Mouse (Mus musculus) CD4-positive helper T cell, adult 2 months (primary cell): ENCODE measurements around the gene Cog7.

Experiments
- DNase-seq: peaks from one replicate; pipeline ENCODE4 v3.0.0-alpha.2; 2012; ENCODE audit warnings: low read depth, missing footprints, low spot score

The Cog7 gene

DNA sequence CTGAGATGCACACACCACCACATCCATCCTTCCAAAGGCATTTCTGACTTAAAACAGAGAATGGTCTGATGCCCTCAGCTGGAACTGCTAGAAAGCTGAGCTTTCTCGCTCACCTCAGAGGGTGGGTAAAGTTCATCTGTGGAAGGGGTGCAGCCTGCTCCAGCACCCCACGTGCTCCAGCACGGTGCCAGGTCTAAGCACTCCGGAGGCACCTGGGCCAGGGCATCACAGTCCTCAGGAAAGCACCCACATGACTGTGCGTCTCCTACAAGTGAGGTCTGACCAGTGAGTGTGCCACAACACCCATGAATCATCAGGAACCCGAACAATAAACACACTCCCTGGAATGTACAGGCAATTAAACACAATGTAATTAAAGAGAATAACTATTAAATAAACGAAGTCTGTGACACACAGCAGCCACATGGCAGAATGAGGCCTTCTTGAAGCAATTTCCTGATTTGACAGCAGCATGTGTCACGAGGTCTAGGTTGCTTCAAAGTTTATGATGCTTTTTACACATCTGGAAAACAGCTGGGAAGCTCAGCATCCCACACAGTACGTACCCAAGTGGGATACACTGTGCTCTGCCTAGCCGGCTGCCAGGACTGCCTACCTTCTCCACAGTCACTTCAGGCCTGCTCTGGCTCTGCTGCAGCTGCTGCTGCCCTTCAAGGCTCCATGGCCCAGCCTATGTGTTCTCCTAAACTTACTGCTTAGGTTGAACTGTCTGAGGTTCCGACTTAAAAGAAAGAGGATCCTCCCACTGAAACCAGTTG lies 26.4 kb downstream of the Cog7 start:
- no peak for DNase-seq

DNA sequence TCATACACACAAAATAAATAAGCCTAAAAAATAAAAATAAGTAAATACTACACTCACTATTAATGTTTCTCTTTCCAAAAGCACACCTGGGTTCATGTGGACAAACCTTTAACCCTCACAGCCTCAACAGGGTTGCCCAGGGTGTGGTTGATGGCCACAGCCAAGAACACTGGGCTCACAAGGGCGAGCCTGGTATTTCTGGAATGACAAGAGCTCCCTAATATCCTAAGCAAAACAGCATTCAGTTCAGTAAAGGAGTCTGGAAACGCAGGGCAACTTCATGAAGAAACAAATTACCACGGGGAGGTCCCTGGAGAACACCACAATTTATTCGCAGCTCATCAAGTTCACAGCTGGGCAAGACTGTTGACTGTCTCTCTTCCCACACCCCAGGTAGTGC lies 34.0 kb downstream of the Cog7 start:
- no peak for DNase-seq

DNA sequence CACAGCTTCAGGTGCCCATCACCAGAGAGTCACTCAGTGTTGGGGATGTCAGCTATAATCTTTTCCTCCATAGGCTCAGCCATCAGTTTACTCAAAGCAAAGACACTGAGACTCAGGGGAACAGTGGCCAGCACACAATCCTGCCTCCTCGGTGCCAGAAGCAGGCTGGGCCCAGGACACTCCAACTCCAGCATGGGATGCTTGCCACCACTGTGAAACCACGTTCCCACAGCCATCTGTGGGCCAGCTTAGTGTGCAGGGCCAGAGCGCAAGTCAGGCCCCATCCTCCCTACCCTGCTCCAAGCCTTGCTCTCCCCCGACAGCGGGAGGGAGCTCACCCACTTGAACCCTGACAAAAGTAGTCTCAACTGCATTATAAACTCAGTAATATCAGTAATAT lies 35.3 kb downstream of the Cog7 start:
- no peak for DNase-seq

DNA sequence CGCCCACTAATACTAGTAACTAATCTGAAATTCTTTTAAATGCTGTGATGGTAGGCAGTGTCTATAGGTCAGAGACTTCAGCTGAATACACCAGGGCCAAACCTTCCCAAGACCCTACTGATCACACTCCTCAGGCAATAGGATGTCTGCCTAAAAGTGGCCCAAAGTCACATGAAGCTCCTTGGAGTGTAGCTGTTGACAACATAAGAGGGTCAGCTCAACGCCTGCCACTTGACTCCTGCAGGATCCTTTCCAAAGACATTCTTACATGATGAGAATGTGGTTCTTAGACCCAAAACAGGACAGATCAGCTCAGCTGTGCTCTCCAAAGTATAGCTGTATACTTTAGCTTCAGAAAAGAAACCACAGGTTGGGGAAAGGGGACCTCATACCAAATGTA lies 39.1 kb downstream of the Cog7 start:
- DNase-seq: no peak

DNA sequence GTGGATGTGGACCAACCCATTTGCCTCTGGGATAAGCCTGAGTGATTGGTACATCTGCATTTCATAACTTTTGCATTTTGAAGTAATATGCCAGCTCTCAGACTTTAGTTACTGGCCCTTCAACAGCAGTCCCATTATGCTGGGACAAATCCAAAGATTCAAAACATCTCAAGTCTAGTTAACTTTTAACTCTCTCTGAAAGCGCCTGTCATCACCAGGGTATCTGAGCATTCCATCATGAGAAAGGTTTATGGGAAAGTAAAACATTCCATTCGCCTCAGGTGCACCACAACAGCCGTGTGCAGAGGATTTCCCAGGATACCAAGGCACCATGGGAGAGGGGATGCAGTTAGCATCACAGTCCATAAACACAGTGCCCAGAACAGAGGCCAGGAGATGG lies 39.9 kb downstream of the Cog7 start:
- DNase-seq: no peak

DNA sequence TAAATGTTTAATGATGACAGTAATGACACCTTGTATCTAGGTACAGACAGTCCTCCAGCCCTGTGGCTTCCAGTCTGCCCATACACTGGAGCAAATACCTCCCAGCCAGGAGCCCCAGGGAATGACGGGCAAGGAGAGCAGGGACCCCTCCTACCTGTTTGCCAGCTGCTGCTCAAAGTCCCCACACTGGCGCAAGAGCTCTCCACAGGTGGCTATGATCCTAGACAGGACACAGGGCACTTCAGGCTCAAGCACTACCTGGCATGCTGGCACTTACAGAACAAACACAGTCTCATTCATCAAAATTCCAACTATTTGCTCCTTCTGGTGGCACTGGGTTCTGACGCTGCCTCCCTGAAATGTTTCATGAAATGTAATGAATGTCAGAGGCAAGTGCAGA lies 40.5 kb downstream of the Cog7 start:
- no peak for DNase-seq

DNA sequence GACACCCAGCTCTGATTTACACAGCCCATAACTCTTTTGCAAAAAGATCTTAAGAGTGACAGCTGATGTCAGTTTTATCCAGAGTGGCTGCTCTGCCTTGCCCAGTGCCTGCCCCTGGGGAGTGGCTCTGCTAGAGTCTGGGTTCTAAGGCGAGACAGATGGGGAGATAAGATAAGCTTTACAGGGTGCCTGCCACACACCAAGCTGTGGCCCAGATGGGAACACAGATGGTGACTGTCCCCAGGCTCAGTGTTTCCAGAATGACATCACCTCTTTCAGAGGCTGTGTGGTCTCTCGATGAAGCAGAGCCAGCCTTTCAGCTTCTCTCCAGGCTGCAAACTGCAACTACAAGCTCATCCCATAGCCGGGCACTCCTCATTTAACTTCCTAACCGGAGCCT lies 41.8 kb downstream of the Cog7 start:
- no peak for DNase-seq

DNA sequence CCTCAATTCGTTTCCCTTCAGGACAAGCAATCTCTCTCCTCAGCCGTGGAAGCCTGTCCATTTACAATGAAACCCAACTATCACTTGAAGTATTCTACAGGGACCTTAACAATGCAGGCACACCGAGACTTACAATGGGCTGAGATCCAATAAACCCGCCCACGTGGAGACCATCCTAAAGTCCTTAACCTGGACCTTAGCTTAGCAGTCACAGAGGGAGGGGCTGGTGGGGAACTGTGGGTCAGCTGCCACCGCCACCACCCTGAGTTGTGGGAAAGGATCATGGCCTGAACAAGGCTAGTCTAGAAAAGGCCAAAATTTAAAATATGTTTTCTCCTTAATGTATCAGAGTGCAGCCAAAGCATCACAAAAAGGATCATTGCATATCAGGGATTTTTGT lies 42.3 kb downstream of the Cog7 start:
- no peak for DNase-seq

DNA sequence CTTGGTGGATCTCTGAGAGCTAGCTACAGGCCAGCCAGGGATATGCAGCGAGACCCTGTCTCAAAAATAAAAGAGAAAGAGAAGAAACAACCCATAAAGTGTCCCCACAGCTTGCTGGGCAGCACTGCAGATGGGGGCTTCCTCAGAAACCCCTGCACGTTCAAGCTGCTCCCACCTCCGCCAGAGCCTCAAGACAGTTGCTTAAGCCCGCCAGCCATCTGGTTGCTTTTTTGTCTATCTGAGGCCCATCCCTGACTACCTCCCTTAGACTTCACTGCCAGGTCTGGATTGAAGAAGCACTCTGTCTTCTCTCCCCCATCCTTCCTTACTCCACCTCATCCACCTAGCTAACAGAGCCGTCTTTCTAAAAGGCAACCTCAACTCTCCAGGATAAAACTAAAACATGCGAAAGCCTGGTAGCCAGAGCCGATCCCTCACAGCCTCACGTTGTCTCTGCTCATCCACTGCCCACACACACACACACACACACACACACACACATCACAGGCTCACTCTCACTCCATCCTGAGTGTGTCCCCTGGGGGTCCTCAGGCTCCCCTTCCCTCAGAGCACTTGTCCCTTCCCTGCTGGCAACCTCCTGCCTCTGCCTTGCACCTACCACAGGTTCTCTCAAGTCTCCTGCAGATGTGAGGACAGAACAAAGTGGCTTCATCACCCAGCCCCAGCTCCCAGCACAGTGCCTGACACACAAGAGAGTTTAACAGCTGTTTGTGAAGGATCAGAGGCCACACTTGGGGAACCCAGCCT lies 43.2 kb downstream of the Cog7 start:
- DNase-seq: no peak

DNA sequence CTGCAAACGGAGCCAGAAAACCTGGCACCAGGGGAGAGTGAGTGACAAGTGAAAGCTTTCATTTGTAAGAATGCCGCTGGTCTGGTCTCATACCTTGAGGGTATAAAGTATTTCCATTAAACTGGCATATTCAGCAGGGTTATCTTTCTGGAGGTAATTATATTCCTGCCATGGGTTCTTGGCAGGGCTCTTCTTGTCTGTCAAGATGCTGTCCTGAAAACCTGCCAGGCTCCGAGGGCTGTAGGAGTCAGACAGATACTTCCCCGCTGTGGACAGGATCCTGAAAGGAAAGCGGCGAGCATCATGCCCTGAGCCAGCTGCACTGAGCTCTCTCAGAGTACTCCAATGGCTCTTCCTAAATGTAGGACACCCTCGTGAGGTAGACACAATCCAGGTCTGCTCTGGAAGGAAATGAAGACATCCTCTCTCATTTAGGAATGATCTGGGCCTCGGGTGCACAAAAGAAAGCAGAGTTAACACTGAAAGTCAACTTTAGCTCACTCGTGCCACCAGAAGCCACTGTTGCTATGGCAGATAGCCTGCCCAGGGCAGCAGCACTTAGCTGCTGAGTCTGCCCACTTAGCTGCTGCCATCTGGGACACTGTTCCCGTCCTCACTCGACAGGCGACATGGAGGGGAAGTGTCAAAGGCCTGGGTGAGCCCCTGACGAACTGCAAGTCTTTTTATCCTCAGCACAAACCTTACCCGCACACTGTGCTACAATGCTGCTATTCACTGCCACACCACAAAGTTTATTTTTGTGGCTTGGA lies 44.5 kb downstream of the Cog7 start:
- no peak for DNase-seq

DNA sequence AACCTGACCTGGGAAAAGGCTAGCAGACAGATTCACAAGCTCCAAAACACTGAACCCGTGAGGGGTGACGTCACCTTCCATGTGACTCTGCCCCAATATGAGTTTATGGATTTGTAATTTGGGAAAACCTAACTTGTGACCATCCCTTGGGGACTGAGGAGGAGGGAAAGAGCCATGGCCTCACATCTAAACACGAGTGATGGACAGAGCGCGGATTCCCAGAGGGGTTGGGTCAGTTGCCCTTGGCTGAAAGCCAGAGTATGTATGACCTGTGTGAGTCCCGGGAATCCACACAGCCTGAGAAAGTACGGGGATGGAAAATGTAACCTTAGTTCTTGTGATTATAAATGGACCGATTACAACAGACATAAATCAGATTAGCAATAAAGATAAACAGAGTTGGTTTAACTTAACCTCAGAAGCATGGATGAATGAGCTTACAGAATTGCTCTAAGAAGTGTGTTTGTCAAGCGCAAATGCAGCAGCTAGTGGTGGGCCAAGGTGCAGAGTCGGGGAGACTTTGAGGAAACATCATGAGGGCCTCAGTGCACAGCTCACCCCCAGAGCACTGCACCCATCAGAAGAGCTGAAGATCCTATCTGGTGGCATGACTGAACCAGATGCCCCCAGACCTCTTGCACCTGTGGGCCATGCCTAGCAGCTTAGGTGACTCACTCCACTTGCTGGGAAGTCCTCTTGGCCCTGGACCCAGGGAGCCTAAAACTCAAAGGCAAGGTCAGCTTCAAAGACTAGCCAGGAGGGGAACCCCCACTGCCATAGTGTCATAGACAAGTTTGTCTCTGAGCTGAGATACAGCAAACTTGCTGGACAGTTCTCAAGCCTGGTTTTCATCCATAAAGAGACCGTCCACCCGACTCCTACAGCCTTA lies 45.4 kb downstream of the Cog7 start:
- no peak for DNase-seq

DNA sequence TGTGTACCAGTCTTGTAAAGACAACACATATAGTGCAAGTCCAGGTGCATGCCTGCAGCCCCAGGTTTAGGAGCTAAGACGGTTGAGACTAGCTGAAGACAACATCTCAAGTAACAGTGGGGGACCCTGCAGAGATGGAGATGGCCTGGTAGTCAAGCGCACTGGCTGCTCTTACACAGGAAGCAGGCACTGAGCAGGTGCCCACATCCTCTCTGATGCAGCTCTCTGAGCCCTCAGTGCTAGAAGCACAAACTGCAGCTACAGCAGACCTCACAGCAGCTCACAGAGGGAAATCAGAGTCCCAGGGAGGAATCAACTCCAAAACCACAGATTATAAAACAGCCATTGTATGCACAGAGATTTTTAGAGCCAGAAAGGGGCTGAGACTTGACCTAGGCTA lies 47.2 kb downstream of the Cog7 start:
- DNase-seq: peak; percentile 51

DNA sequence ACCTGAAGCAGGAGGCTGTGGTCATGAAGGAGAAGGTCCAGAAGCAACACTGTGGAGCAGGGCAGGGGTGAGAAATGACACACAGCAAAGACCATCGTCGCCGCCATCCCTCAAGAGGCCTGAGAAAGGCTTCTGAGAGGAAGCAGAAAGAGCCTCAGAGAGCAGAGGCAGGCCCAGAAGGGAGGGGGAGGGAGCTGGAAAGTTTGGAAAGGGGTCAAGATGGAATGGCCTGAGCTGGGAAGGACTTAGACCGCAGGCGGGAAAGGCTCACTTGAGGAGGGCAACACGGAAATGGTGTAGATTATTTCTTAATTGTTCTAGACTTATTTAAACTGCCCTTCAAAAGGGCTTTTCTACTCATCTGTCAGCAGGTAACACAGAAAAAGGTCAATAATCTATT lies 47.8 kb downstream of the Cog7 start:
- no peak for DNase-seq

DNA sequence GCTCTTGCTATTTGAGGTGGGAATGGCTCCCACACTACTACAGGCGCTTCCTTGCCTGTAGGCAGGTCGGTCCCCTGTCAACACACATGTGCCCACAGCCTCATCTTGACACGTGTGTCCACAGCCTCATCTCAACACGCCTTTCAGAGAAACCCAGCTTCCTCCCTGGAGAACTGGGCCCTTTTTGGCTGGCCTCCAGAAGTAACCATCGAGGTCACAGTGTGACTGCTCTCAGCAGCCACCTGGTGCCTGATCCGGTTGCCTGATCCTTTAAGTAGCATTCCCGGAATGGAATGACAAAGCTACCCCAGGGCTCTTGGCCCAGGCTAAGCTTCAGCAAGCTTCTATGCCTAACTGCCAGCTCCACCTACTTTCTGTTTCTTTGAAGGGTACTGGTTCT lies 50.3 kb downstream of the Cog7 start:
- no peak for DNase-seq

DNA sequence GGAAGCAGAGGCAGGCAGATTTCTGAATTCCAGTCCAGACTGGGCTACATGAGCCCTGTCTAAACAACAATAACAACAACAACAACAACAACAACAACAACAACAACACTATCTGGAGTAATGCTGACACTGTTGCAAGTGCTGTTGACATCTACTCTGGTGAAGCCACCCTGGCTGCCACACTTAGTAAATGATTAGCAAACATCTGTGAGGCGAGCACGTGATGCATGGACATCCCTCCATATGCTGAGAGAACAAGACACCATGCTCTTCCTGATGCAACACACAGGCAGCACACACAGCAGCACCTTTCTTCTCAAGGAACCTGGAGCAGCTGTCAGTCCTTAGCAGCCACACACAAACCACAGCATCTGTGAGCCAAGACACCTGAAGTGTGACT lies 53.6 kb downstream of the Cog7 start:
- DNase-seq: no peak

DNA sequence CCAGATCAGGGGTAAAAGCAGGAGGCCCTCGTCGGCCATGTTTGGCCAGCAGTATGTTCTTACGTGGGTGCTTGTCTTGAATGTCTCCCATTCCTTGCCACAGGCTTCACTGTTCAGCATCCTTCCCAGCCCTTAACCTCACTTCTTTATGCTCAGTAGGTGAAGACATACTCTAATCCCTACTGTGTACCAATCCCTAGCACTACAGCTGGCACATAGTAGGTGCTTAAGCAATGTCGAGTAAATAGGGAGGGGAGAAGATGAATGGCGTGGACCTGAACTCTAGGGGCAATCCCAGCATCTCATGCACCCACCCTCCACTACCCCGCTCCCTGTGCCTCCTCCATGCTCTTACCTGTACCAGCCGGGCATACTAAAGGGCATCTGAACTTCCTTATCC lies 57.1 kb downstream of the Cog7 start:
- DNase-seq: no peak

DNA sequence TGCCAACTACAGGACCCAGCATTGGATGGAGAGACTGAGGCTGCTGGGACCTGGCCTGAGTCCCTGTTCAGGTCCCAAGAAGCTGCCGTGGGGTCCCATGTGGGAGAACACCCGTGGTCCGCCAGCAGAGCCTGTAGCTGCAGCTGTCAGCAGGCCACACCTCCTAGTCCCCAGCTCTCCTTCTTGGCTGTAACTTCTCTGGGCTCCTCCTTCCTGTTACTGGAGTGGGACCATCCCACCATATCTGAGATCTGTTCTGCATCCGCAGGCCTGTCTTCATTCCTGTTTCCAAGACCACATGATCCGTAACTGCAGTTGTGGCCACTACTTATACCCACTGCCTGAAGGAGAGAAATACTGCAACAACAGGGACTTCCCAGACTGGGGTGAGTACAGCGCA lies 67.6 kb downstream of the Cog7 start:
- no peak for DNase-seq

DNA sequence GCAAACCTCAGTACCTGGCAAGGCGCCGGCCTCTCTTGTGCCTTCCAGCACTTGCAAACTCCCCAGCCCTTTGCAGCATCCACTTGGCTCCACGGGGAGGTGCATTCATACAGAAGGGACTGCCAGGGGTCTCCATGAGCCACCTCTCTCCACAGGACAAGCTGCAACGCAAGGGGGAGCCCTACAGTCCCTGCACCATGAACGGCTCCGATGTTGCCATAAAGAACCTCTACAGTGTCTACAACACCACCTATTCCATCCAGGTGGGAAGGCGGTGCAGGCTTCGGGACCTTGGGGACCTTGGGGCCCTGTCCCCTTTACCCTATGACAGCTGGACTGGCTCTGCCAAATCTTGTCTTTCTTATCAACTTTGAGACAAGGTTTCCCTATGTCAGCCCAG lies 69.3 kb downstream of the Cog7 start:
- DNase-seq: no peak

DNA sequence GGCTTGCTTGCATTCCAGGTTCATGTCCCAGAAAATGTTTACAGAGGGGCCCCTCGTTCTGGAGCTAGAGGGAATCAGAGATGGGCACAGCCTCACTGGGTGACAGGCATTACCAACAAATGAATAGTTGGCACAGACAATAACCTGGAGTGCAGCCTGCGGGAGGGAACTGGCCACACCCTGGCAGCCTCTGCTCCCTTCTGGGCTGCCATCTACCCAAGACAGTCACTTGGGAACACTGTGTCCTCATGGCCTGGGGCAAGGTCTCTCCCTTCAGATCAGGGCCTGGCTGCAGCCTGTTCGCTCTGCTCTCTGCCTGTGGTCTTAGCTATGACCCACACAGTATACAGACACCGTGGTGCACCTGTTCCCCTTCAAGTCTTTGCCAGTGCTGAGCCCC lies 74.6 kb downstream of the Cog7 start:
- no peak for DNase-seq

DNA sequence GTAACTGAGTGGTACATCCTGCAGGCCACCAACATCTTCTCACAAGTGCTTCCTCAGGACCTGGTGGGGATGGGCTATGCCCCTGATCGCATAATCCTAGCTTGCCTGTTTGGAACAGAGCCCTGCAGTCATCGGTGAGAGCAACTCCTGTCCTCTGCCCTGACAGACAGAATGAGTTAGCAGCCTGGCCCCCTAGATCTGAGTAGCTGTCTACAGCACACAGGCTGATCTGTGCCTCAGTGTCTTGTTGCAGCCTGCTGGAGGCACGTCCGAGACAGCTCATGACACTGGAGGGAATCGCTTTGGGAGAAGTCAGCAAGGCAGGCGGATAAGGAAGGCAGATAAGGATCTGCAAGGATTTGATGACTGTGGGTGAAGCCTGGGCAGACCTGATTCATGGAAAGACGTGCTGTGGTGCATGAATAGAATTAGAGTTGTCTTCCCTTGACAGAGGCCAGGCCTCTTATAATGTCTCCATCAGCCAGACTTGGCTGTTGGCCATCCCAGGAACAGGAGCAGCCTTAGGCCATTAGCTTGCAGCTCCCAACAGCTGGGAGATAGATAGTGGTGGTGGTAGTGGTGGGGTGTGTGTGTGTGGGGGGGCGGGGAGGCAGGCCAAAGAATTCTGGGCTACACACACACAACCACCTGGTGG lies 78.6 kb downstream of the Cog7 start:
- no peak for DNase-seq

DNA sequence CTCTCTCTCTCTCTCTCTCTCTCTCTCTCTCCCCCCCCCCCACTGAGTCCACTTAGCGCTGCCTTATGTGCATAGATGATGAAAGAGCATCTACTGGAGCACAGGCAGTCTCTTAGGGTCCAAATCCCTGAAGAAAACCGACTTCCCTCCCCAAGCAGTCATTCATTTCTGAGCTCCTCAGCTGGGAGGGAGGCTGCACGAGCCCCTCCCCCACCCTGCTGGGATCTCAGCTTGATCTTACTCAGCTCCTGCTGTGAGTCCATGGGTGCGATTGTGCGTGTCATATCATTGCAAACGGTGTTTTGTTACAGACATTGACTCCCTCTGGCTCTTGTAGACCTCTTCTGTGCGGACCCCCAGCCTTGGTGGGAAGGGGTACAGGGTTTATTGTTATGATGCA lies 81.6 kb downstream of the Cog7 start:
- DNase-seq: no peak
